Mouse (Mus musculus): ENCODE data around the gene Nrxn2. TPM values are rescaled to one million over a fixed set of nuclear protein-coding genes. Genes with fewer than 3 reads are reported as not detected.

Nrxn2 gene
- total RNA-seq, 4 experiments from 2014 or later = 8.8 to 12.5 (median 11.5) TPM

Small RNA genes lying within 50 kb of the gene (microRNA-seq; reads per million reads assigned to microRNA genes)
- gene Gm26460 = 0 reads per million in 2 experiments

Other genes with a start within 250 kb of the Nrxn2 start
- gene Majin, start 234.3 kb upstream of the Nrxn2 start, total RNA-seq (2022) = 1 to 10 TPM; 2.0 to 4.4 (median 3.5) TPM
- 10 to 100 TPM; 23.4 to 37.6 (median 29.4) TPM for gene Gpha2, start 192.4 kb upstream of the Nrxn2 start, total RNA-seq (2022)
- gene Ppp2r5b, start 182.9 kb upstream of the Nrxn2 start, total RNA-seq (2022) = 100 to 1,000 TPM; 103 to 160 (median 124) TPM
- 10 to 100 TPM; 38.6 to 57.9 (median 48.3) TPM for gene Atg2a, start 177.1 kb upstream of the Nrxn2 start, total RNA-seq (2022)
- 100 to 1,000 TPM in 3 of 4 experiments, 10 to 100 TPM in 1; 90.8 to 130 (median 118) TPM for gene Ehd1, start 142.0 kb upstream of the Nrxn2 start, total RNA-seq (2022)
- gene Cdc42bpg, start 112.3 kb upstream of the Nrxn2 start, total RNA-seq (2022) = 10 to 100 TPM; 24.4 to 45.7 (median 38.4) TPM
- 10 to 100 TPM; 53.4 to 67.8 (median 64.5) TPM for gene Men1, start 83.8 kb upstream of the Nrxn2 start, total RNA-seq (2022)
- 10 to 100 TPM; 40.6 to 81.6 (median 61.5) TPM for gene Map4k2, start 77.6 kb upstream of the Nrxn2 start, total RNA-seq (2022)
- gene Sf1, start 55.0 kb upstream of the Nrxn2 start, total RNA-seq (2022) = 100 to 1,000 TPM; 193 to 274 (median 215) TPM
- gene Pygm, start 34.3 kb upstream of the Nrxn2 start, total RNA-seq (2022) = 100 to 1,000 TPM in 2 of 4 experiments, 10 to 100 TPM in 2; 47.6 to 119 (median 92.8) TPM
- 10 to 100 TPM; 31.5 to 52.2 (median 34.5) TPM for gene Rasgrp2, start 19.4 kb upstream of the Nrxn2 start, total RNA-seq (2022)
- under 1 TPM in 1 of 4 experiments, not detected in 3; 0.31 TPM for gene Slc22a12, start 124.3 kb downstream of the Nrxn2 start, total RNA-seq (2022)

All from adrenal gland, adult 8-10 months (tissue).